Mouse (Mus musculus): ENCODE data around the gene Atp13a3. TPM values are rescaled to one million over a fixed set of nuclear protein-coding genes. Genes with fewer than 3 reads are reported as not detected.

Gene Atp13a3
- polyA plus RNA-seq (2012), result 142 and 176 TPM in 2 replicates

DNA sequence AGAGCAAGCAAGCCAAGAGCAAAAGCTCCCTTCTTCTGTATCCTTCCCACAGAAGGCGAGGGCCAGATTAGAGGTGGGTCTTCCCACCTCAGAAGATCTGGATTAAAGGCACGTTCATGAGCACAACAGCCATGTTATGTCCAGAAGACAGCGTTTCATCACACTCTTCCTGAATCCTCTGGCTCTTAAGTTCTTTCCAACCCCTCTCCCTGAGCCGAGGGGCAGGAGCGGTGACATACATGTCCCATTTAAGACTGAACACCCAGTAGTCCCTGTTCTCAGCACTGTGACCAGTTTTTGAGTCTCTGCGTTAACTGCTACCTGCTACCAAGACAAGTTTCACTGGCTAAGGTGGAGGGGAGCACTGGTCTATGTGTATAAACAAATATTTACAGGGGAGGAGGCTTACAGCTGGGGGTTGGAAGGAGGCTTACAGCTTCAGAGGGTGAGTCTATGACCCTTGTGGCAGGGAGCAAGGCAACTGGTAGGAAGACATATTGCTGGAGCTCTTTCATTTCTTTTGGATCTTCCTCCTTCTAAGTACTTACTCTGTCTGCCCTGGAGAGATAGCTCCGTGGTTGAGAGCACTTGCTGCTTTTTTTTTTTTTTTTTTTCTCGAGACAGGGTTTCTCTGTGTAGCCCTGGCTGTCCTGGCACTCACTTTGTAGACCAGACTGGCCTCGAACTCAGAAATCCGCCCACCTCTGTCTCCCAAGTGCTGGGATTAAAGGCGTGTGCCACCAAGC, at the start of gene Atp13a3:
TSS of gene Atp13a3 (minus strand) at position 51 of the 746 bp plus-strand sequence.
- TF ChIP-seq GATA1 (IDR thresholded peaks at IDR 0.05; ENCODE audit: low read length), result no peak

DNA sequence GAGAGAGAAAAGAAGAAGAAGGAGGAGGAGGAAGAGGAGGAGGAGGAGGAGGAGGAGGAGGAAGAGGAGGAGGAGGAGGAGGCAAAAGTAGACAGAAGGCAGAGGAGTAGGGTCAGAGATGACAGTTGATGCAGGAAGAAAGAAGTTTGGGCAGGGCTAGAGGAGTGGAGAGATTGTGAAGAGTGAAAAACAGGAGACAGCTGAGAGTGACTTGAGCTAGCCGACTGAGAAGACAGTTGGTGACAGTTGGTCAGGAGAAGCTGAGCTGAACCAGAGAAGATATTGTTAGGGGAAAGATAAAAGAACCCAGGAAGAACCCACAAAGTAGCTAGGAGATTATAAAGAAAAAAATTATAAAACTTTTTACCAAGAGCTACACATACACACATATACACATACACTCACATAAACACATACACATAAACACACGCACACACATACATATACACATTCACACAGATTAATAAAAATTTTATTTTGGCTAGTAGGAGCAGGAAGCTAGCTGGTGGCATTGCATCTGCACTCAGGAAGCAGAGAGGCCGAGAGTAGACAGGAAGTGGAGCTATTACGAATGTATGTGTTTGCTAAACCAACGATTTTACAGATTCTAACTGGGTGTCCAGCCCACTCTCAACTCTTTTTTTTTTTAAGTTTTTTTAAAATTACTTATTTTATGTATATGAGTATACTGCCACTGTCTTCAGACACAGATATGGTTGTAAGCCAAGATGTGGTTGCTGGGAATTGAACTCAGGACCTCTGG, 47.6 kb upstream of the Atp13a3 start:
- no peak for TF ChIP-seq GATA1 (IDR thresholded peaks at IDR 0.05; ENCODE audit: low read length)

DNA sequence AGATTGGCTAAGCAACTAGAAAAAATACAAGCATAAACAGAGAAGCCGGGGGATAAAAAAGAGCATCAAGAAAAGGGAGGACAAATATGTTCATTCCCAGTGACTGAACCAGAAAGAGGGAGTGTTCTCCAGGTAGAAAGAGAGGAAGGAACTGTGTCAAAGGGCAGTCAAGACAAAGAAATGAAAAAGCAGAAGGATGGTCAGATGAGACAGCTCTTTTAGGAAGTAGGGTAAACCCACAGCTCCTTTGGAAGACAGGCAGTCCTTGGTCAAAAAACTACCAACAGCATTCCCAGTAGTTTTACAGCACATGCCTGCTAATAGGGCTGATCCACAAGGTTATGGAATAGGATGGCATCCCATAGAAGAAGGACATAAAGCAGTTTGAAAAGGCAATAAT, 43.2 kb upstream of the Atp13a3 start:
- no peak for TF ChIP-seq GATA1 (IDR thresholded peaks at IDR 0.05; ENCODE audit: low read length)

GRCm38 (mm10) chr16:30448169-30448568, 42.4 kb upstream of the Atp13a3 start:
- TF ChIP-seq GATA1 (IDR thresholded peaks at IDR 0.05; ENCODE audit: low read length), result no peak

DNA sequence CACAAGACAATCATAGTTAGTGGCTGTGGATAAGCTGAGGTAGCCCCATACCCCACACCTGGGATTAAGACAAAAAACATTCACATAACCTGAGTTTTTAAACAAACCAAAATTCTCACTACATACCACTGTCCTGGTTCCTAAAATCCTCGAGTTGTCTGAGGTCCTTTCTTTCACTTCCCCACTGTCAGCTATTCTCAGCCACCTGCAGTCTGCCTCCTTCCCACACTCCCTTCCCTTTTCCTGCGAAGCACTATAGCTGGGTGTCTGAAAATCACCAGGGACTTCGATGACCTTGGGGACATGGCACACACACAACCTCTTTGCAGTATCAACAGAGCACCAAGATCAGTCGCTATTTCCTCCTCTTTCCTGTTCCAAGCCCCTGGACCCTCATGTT, 41.9 kb upstream of the Atp13a3 start:
- no peak for TF ChIP-seq GATA1 (IDR thresholded peaks at IDR 0.05; ENCODE audit: low read length)

- no peak for TF ChIP-seq GATA1 (IDR thresholded peaks at IDR 0.05; ENCODE audit: low read length)
Observed at GRCm38 (mm10) chr16:30443411-30443810, 37.6 kb upstream of the Atp13a3 start.

DNA sequence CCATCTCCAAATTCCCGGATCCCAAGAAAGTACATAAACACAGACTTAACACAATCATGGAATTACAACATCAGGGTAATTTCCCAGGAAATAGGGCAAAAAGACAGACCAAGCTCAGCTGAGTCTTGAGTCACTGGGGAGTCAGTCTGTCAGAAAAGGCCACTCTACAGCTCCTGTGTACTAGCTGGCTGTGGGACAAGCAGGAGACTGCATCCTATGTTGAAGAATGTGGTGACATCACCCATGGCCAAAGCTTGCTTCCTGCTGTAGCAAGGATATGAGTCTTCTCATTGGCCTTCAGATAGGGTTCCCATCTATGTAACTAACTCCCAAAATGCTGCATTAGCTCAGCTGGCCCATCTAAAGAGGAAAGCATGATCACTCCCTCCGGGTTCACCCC, 36.7 kb upstream of the Atp13a3 start:
- TF ChIP-seq GATA1 (IDR thresholded peaks at IDR 0.05; ENCODE audit: low read length), result no peak

GRCm38 (mm10) chr16:30441409-30441808, 35.6 kb upstream of the Atp13a3 start:
- TF ChIP-seq GATA1 (IDR thresholded peaks at IDR 0.05; ENCODE audit: low read length), result no peak

DNA sequence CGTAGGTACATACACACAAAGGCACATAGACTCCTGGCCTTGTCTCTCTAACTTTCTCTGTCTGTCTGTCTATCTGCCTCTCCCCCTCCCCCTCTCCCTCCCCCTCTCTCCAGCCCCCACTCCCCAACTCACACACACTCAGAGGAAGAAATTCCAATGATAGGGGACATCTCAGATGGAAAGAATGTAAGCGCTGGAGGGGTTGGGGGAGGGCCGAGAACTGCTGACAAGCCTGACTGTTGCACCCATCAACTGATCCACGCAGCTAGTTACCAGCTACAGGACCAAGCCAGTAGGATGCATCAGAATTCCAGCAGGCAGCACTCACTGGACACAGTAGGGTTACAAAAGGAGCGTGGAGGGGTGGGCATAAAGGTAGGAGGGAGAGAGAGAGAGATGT, 34.1 kb upstream of the Atp13a3 start:
- no peak for TF ChIP-seq GATA1 (IDR thresholded peaks at IDR 0.05; ENCODE audit: low read length)

DNA sequence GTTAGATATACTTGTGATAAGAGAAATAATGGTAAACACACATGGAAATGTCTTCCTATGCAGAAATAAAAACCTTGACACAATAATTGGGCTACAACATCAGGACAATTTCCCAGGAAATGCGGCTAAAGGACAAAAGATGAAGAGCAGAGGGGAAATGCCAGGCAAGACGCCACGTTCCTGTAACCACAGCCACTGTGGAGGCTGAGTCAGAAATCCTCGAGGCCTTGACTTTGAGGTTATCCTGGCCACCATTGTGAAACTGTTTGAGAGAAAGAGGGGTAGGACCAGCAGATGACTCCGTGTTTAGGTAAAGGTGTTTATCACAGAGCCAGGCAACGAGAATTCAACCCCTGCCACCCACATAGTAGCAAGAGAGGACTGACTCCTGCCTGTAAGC, 33.6 kb upstream of the Atp13a3 start:
- no peak for TF ChIP-seq GATA1 (IDR thresholded peaks at IDR 0.05; ENCODE audit: low read length)

GRCm38 (mm10) chr16:30436276-30436675, 30.5 kb upstream of the Atp13a3 start:
- no peak for TF ChIP-seq GATA1 (IDR thresholded peaks at IDR 0.05; ENCODE audit: low read length)

DNA sequence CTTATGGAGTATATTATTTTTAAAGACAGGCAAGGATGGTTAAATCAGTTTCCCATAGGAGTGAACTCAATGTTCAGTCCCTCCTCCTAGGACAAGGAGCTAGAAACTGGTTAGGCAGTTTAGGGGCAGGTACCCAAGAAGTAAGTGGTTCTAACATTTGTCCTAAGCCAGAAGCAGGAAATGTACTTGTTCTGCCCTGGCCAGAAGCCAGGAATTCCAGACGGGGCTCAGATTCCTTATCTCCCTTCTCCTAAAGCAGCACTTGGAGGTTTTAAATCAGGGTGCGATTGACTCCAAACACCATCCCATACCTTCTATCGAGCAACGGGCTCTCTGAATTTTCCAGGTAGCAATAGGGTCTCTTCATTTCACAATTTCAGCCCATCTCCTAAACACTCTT, 29.6 kb upstream of the Atp13a3 start:
- TF ChIP-seq GATA1 (IDR thresholded peaks at IDR 0.05; ENCODE audit: low read length), result no peak

DNA sequence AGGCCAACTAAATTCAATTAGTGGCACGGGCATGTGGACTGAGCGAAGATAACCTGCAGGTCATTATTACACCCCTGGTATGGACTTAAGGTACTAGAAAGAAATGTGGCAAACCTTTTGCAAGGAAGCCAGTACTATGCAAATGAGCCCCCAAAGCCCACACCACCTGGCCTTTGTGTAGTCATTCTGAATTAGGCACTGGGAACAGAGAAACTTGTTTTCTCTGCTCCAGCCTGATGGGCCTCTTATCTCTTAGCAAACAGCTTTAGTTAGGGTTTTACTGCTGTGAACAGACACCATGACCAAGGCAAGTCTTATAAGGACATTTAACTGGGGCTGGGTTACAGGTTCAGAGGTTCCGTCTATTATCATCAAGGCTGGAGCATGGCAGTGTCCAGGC, 27.4 kb upstream of the Atp13a3 start:
- no peak for TF ChIP-seq GATA1 (IDR thresholded peaks at IDR 0.05; ENCODE audit: low read length)

DNA sequence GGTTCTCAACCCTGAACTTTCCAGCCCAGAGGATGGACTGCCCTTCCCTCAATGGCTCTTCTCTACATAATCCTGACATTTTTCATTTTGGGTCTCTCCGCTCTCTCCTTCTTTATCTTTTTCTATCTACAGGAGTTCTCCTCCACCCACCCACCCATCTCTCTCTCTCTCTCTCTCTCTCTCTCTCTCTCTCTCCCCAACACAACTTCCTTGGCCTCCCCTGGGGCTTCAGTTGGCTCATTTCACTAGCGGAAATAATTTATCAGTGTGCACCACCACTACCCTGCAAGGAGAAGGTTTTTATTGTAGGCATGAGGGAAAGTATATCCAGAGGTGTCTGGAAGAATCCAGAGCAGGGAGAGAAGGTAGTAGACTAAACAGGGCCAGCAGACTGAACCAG, 26.3 kb upstream of the Atp13a3 start:
- no peak for TF ChIP-seq GATA1 (IDR thresholded peaks at IDR 0.05; ENCODE audit: low read length)

DNA sequence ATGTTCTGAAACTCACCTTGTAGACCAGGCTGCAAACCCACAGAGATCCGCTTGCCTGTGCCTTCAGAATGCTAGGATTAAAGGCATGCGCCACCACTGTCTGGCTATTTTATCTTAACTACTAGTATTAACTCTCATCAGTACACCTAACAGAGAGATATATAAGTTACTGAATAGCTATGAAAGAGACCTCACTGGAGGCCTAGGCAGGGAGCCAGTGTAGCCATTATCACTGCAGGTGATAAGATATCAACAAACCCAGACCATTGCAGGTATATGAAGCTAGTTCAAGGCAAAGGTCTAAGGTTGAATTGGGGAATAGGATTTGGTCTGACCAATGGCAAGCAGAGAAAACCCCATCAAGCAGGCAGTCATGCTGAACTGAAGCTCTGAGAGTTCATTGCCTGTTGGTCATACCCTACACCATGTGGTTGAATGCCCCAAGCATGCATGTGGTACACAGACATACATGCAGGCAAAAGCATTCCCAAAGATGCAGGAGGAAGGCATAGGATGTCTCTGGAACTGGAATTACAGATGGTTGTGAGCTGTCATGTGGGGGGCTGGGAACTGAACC, 24.8 kb upstream of the Atp13a3 start:
- no peak for TF ChIP-seq GATA1 (IDR thresholded peaks at IDR 0.05; ENCODE audit: low read length)

DNA sequence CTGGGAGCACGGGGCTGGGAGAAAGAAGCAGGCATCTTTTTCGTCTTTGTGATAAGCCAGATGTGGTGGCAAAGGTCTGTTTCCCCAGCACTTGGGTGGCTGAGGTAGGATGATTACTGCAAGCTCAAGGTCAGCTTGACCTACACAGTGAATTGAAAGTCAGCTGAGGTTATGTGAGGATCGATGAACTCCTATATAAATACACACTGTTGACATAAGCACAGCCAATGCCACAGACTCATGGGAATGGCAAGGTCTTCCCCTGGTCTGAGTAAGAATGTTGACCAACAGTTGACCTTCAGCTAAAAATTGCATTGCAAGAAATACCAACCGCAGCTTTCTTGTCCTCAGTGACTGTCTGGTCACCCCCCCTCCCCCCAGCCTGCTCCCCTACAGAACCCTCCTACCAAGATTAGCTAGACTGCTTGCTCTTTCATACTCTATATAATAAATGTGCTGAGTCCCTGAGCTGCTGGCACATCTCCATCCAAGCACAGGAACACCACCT, 23.0 kb upstream of the Atp13a3 start:
- TF ChIP-seq GATA1 (IDR thresholded peaks at IDR 0.05; ENCODE audit: low read length), result no peak

Measured in G1E-ER4 (cell line).